Mouse (Mus musculus) left cerebral cortex, postnatal 36 days (tissue): ENCODE measurements at regions not wholly inside any gene's neighbourhood (a gene's known extent, or its start where the extent isn't known, plus 50 kb on each side); places are given as distances from the start of the nearest gene placed in this dataset.
A peak's percentile ranks its signal among the peaks of the same experiment; 100 is the strongest.
"Not testable (repeated sequence)": the region's sequence is repeated elsewhere in the genome, so short reads cannot be mapped to it uniquely, and the experiment has no call there.

ENCODE experiments used
- DNase-seq, 2 experiments: peaks; one replicate each; pipeline ENCODE4 v3.0.0; 2021 to 2022; ENCODE audit warnings: low spot score in 2 of 2, mixed read lengths in 1 of 2
- intact Hi-C: fragments of 180-260 bp; cut with DNase I; formaldehyde crosslinking; loops from one replicate; pipeline ENCODE4 v1.15.1; 2025

DNA sequence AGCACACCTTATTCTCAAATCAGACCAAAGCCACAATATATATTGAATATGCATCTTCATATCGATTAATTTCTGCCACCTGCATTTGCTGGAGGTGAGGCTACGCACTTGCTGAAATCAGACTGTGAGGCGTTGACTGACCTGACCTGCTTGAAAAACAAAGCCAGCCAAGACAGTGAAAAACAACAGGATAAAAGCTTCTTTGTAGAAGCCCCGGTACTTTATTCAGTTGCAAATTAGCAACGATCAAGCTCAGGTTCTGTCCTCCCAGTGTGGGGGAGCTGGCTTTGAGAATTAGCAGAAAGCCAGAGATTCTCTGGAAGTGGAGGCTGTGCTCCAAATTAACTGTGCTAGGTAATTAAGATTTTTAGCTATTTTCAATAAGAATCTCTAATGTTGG is 100.6 kb downstream of the Vmn2r79 start:
- intact Hi-C loops: no loop called here
- no peak for DNase-seq

DNA sequence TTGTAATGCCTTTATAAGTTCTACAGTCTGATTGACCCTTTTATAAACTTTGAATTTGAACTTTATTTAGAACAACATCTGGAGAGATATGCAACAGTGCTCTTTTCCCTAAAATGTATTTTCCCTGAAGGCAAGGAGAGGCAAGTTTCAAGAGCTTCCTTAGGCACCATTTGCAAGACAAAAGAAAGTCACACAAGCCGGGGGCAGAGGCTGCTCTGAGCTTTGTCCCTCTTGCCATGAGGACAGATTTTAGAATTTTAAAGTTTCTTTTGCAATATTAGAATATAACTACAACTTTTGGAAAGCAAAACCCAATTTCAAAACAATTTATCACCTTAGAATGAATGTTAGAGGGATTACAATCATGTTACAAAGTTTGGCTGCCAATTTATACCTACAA is 103.7 kb downstream of the Vmn2r79 start:
- DNase-seq, intact Hi-C loops: not testable (repeated sequence)

DNA sequence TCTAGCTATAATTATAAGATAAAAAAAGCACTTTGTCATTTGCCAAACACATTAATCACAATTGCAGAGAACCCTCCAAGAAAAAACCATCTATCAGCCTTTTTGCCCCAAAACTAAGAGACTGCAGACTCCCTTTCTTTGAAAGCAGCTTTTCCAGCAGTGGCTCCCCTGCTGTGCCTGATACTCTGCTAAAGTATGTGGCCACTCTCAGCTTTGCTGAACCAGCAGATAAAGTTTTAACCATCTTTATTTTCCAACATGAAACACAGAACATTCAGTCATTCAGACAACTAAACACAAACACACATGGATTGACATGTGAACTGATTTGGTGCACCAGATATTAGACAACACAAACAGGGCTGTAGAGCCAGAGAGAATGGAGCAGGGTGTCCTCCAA is 104.5 kb downstream of the Vmn2r79 start:
- DNase-seq, intact Hi-C loops: not testable (repeated sequence)

DNA sequence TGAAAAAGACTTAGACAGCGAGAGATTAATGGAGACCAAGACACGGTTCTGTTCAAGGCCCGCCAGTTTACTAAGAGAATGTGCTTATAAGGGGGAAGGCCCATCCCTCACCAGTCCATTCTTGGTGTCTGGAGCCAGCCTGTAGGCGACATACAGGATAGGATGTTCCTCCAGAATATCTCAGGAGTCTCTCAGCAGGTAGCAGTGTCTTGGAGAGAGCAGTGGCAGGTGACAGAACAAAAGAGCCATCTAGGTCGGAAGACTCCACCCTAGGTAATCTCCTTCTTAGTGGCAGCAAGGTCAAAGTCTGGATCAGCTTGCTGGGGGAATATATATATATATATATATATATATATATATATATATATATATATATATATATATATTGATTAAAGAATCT is 105.4 kb downstream of the Vmn2r79 start:
- intact Hi-C loops, DNase-seq: not testable (repeated sequence)

DNA sequence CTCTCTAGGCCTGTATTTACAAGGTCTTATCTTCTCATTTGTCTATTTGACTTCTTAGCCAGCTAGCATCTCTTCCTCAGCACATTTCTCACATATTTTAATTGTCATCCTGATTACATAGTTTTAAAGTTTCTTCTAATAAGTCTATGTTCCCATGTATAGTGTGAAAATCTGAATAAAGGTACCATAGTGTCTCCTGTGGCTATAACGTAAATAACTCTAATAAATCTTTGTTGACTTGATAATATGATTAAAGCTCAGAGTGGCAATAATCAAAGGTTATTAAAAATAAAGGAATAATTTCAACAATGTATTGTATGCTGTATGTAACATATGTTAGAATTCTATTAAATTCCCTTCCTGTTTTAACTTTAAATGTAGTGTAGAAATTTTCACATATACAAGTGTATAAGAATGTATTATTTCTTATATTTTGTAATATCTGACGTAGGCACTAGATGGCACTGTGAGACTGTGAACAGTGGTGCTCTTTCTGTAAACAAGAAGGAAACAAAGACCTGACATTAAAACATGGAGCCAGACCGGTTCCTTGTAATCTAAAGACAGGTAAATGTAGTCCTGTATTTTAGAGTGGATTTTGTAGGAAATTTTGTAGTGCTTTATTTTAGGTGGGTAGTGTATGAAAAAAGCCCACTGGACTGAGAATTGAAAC is 114.5 kb downstream of the Vmn2r79 start:
- DNase-seq: no peak
- intact Hi-C loops: loop anchor here (2.0 to 5.0 kb wide), 3 partner anchors 164 to 1932 kb away; no protein-coding TSS in a partner anchor

DNA sequence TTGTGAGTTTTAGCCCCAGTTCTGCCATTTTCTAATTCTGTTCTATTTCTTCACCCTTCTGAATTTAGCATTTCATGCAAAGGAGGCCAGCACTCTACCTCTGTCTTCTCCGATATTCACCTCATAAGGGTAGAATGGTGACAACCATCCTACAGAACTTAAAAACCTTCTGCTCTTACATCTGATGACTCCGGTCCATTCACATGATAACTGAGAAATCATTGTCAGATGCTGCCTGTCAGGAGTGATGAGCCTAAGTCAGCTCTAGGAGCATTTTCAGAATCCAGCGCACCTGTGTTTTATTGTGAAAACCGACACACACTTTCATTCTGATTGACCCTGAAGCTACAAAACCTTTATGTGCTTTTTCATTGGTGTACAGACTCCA is 115.1 kb downstream of the Vmn2r79 start:
- intact Hi-C loops: loop anchor here (2.0 to 5.0 kb wide), 3 partner anchors 164 to 1931 kb away; no protein-coding TSS in a partner anchor
- DNase-seq: no peak

DNA sequence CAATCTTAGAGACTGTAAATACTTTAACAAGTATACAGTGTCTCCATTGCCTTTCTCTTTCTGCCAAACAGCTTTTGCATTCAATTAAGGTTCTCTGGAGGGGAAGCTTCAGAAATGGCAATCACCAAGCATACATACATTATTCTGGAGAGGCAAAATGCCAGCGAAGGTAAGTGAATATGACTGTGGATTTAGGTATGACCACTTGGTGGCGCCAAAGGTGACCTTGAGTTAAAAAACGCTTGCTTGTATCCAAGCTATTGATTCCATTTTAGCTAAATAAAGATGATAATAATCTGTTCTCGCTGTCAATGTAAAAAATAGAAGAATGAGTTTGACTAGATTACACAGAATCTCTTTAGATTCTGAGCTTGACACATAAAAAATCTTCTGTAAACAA is 117.7 kb downstream of the Vmn2r79 start:
- intact Hi-C loops: loop anchor here (5.0 kb wide), 1 partner anchor 1929 kb away; no protein-coding TSS in a partner anchor
- peak; percentile 10 to 14 for DNase-seq

DNA sequence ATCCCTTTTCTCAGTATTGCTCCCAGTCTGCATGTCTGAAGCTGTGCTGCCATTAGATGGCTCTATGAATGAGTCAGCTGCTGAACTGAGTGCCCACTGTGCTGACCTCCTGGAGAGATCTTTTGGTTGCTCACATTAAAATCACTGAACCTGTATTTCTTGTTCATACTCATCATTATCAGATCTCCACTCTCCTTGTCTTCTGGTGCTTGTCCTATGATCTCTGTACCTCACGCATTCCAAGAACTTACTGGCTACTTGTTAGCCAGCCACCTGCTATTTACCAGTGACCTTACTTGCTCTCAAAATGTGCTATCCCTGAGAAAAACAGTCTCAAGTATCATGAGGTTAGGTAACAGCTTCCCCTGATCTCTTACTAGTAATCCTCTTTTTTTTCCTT is 123.4 kb upstream of the Nox4 start:
- no peak for DNase-seq
- intact Hi-C loops: no loop called here

DNA sequence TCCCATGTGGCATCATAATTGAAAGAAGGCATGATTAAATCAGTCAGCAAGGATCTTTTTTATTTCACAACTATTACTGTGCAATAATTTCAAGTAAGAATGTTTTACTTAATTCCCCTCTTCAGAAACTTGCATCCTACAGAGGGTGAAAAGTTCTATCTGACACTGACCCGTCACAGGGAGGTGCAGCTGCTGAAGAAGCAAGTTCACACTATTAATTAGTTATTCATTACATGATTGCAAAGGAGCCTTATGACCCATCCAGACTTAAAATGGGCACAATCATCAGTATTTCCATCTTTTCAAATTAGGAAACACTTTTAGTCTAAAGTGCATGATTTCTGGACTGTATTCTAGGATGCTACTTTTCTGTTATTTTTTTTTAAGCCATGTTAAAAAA is 100.0 kb upstream of the Nox4 start:
- no peak for DNase-seq
- intact Hi-C loops: no loop called here

DNA sequence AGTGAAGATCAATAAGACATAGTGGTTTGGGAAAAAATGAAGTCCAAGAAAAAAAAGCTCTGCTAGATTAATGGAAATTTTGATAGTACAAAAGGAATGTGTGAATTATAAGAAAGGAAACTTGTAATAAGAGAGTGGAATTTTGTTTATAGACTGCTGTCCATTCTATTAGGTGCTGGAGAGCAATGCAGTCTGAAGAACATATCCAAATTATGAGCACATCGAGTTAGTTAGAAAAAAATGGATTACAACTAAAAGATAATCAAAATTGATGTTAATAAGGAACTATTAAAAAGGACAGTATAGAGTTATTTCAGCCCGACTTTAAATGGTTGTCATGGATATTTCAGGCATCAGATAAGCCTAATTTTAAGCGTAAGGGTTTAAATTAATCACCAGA is 98.2 kb upstream of the Nox4 start:
- no peak for DNase-seq
- intact Hi-C loops: no loop called here

DNA sequence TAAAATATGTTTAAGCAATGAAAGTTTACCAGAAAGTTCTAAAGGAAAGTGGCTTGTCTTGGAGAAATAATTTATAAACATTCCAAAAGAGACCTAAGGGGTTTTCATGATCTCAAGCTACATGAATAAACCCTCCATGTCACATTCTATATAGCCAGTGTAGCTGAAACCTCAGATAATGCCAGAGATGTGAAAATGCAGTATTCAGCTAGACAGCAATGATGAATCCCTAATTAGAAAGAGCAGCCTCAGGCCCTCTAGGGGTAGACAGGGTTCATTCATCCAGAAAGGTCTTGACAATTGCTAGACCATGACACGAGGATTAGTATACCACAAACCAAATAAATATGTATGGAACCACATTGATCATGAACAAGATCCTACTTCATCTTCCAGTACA is 97.2 kb upstream of the Nox4 start:
- no peak for DNase-seq
- intact Hi-C loops: no loop called here

DNA sequence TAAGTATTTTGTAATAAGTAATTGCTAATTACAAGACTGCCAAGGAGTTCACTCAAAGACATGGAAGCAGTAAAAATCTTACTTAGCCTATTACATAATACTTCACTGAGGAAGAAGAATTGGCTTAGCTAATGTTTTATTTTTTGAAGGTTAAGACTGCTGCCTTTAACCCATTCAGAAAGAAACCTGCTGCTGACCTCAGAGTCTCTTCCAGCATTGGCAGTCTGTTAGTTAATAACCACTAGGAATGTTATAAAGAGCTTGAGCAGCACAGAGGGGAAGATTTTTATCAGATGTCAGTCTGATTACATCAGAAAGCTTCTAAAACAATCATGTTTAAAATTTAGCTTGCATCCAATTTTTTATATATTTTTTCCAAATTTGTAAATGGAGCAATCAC is 94.9 kb upstream of the Nox4 start:
- intact Hi-C loops: no loop called here
- DNase-seq: no peak

DNA sequence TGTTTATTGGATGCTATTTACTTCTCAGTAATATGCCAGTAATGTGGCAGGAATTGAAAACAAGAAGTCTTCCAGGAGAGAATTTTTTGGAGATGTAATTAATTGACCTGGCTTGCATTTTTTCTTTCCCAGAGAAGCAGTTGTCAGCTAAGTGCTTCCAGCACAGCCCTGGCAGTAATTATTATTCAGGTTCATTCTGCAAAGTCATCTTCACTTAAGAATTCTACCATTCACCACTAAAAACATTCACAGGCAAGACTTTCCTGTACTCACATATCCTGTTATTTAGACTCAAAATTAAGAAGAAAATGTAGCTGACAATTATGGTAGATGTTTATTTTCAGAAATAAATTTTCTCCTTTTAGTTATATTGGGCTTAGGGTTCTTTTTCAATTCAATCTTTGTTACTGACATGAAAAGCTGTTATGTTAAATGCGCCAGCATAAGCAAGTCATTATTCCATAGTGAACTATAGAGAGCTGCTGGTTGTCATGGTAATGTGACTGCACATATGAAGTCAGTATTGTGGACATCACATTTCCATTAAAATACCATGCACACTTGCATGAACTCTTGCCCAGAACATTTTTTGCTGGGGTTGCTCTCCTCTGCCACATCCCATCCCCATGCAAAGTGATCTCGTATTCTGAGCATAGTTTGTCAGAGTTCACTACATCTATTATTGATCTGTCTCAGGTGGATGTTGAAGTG is 59.3 kb upstream of the Nox4 start:
- intact Hi-C loops: no loop called here
- DNase-seq: no peak

DNA sequence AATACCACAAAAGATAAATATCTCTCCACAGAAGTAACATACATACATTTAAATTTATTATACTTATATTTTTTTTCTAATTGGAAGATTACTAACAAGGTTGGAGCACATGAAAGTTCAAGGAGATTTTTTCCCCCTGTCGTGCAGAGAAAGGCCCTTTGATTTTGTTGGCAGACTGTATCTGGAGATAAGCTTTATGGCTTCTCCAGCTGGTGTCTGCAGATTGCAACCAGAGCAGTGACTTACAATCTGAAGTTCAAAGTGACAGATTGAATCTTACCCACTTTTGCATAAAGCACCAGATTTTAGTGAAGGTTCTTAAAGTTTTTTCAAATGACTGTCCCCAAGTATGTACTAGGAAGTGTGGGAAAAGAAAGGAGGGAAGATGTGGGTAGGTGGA is 50.2 kb upstream of the Nox4 start:
- no peak for DNase-seq
- intact Hi-C loops: no loop called here
